Mouse (Mus musculus): ENCODE measurements around the gene Rel. TPM values are rescaled to one million over a fixed set of nuclear protein-coding genes. Genes with fewer than 3 reads are reported as not detected.
"Not testable (repeated sequence)": the region's sequence is repeated elsewhere in the genome, so short reads cannot be mapped to it uniquely, and the experiment has no call there.

Gene Rel
- 1.8 and 3.1 TPM in 2 replicates for polyA plus RNA-seq (2012; ENCODE audit: insufficient read depth, insufficient read length, missing spikeins)

- Histone ChIP-seq H3K27ac (replicated peaks; ENCODE audit: low read depth, low read length) (peak within 1 kb of the TSS; percentile 100), H3K4me3 (ENCODE audit: insufficient read depth, low read depth, low read length) (peak within 1 kb of the TSS; percentile 97), H3K4me1 (ENCODE audit: control insufficient read depth, insufficient read depth, insufficient read length, low read length) (no peaks in the 10 kb centered on the region)
Measured at GRCm38 (mm10) chr11:23770760-23771506, at the start of gene Rel. Gene Rel (minus strand): TSS chr11:23770970.

- H3K27ac ChIP-seq (replicated peaks; ENCODE audit: low read depth, low read length), result no peak overlapping the region
- H3K4me1 ChIP-seq (ENCODE audit: control insufficient read depth, insufficient read depth, insufficient read length, low read length), result no peaks in the 10 kb centered on the region
- H3K4me3 ChIP-seq (ENCODE audit: insufficient read depth, low read depth, low read length), result no peak overlapping the region
Measured at GRCm38 (mm10) chr11:23818745-23819144, 48.0 kb upstream of the Rel start.

GRCm38 (mm10) chr11:23810741-23811140, 40.0 kb upstream of the Rel start:
- no peak overlapping the region for H3K4me3 ChIP-seq (ENCODE audit: insufficient read depth, low read depth, low read length)
- no peak overlapping the region for H3K27ac ChIP-seq (replicated peaks; ENCODE audit: low read depth, low read length)
- no peaks in the 10 kb centered on the region for H3K4me1 ChIP-seq (ENCODE audit: control insufficient read depth, insufficient read depth, insufficient read length, low read length)

- no peak overlapping the region for H3K27ac ChIP-seq (replicated peaks; ENCODE audit: low read depth, low read length)
- H3K4me1 ChIP-seq (ENCODE audit: control insufficient read depth, insufficient read depth, insufficient read length, low read length), result no peaks in the 10 kb centered on the region
- no peak overlapping the region for H3K4me3 ChIP-seq (ENCODE audit: insufficient read depth, low read depth, low read length)
Measured at GRCm38 (mm10) chr11:23805716-23806115, 34.9 kb upstream of the Rel start.

- H3K4me1 ChIP-seq (ENCODE audit: control insufficient read depth, insufficient read depth, insufficient read length, low read length), result no peaks in the 10 kb centered on the region
- H3K4me3 ChIP-seq (ENCODE audit: insufficient read depth, low read depth, low read length), result no peak overlapping the region
- no peak overlapping the region for H3K27ac ChIP-seq (replicated peaks; ENCODE audit: low read depth, low read length)
Measured at GRCm38 (mm10) chr11:23803136-23803535, 32.4 kb upstream of the Rel start.

- H3K27ac ChIP-seq (replicated peaks; ENCODE audit: low read depth, low read length), result no peak overlapping the region
- no peaks in the 10 kb centered on the region for H3K4me1 ChIP-seq (ENCODE audit: control insufficient read depth, insufficient read depth, insufficient read length, low read length)
- H3K4me3 ChIP-seq (ENCODE audit: insufficient read depth, low read depth, low read length), result no peak overlapping the region
Measured at GRCm38 (mm10) chr11:23802256-23802655, 31.5 kb upstream of the Rel start.

GRCm38 (mm10) chr11:23801851-23802250, 31.1 kb upstream of the Rel start:
- H3K4me1 ChIP-seq (ENCODE audit: control insufficient read depth, insufficient read depth, insufficient read length, low read length), result no peaks in the 10 kb centered on the region
- no peak overlapping the region for H3K27ac ChIP-seq (replicated peaks; ENCODE audit: low read depth, low read length)
- H3K4me3 ChIP-seq (ENCODE audit: insufficient read depth, low read depth, low read length), result no peak overlapping the region

GRCm38 (mm10) chr11:23783677-23784076, 12.9 kb upstream of the Rel start:
- H3K27ac ChIP-seq (replicated peaks; ENCODE audit: low read depth, low read length); H3K4me3 ChIP-seq (ENCODE audit: insufficient read depth, low read depth, low read length); H3K4me1 ChIP-seq (ENCODE audit: control insufficient read depth, insufficient read depth, insufficient read length, low read length): not testable (repeated sequence)

- Histone ChIP-seq H3K4me3 (ENCODE audit: insufficient read depth, low read depth, low read length) (no peak overlapping the region), H3K4me1 (ENCODE audit: control insufficient read depth, insufficient read depth, insufficient read length, low read length) (no peaks in the 10 kb centered on the region), H3K27ac (replicated peaks; ENCODE audit: low read depth, low read length) (no peak overlapping the region)
Measured at GRCm38 (mm10) chr11:23783085-23783484, 12.3 kb upstream of the Rel start.

GRCm38 (mm10) chr11:23782038-23782437, 11.3 kb upstream of the Rel start:
- Histone ChIP-seq H3K27ac (replicated peaks; ENCODE audit: low read depth, low read length) (no peak overlapping the region), H3K4me3 (ENCODE audit: insufficient read depth, low read depth, low read length) (no peak overlapping the region), H3K4me1 (ENCODE audit: control insufficient read depth, insufficient read depth, insufficient read length, low read length) (no peaks in the 10 kb centered on the region)

- no peak overlapping the region for H3K27ac ChIP-seq (replicated peaks; ENCODE audit: low read depth, low read length)
- H3K4me1 ChIP-seq (ENCODE audit: control insufficient read depth, insufficient read depth, insufficient read length, low read length), result no peaks in the 10 kb centered on the region
- no peak overlapping the region for H3K4me3 ChIP-seq (ENCODE audit: insufficient read depth, low read depth, low read length)
Measured at GRCm38 (mm10) chr11:23778787-23779201, 8.0 kb upstream of the Rel start.

- Histone ChIP-seq H3K27ac (replicated peaks; ENCODE audit: low read depth, low read length) (no peak overlapping the region), H3K4me3 (ENCODE audit: insufficient read depth, low read depth, low read length) (no peak overlapping the region), H3K4me1 (ENCODE audit: control insufficient read depth, insufficient read depth, insufficient read length, low read length) (no peaks in the 10 kb centered on the region)
Measured at GRCm38 (mm10) chr11:23772471-23772870, 1.7 kb upstream of the Rel start.

GRCm38 (mm10) chr11:23771507-23772097, 832 bp upstream of the Rel start:
- Histone ChIP-seq H3K4me1 (ENCODE audit: control insufficient read depth, insufficient read depth, insufficient read length, low read length) (no peaks in the 10 kb centered on the region), H3K27ac (replicated peaks; ENCODE audit: low read depth, low read length) (peak overlapping the region; percentile 100), H3K4me3 (ENCODE audit: insufficient read depth, low read depth, low read length) (peak overlapping the region; percentile 97)

GRCm38 (mm10) chr11:23770510-23770759, 335 bp downstream of the Rel start:
- H3K4me1 ChIP-seq (ENCODE audit: control insufficient read depth, insufficient read depth, insufficient read length, low read length), result no peaks in the 10 kb centered on the region
- peak overlapping the region; percentile 89 for H3K27ac ChIP-seq (replicated peaks; ENCODE audit: low read depth, low read length)
- H3K4me3 ChIP-seq (ENCODE audit: insufficient read depth, low read depth, low read length), result peak overlapping the region; percentile 97

GRCm38 (mm10) chr11:23769686-23770509, 872 bp downstream of the Rel start:
- Histone ChIP-seq H3K4me1 (ENCODE audit: control insufficient read depth, insufficient read depth, insufficient read length, low read length) (no peaks in the 10 kb centered on the region), H3K27ac (replicated peaks; ENCODE audit: low read depth, low read length) (peak overlapping the region; percentile 89), H3K4me3 (ENCODE audit: insufficient read depth, low read depth, low read length) (peak overlapping the region; percentile 97)
